Mouse (Mus musculus) yolk sac, embryonic 10.5 days (tissue): Measurements from ENCODE around the gene Ccdc188.

ENCODE experiments used
- DNase-seq: peaks from one replicate; pipeline ENCODE4 v3.0.0-alpha.2; 2017; ENCODE audit warnings: low spot score

Ccdc188 gene

DNA sequence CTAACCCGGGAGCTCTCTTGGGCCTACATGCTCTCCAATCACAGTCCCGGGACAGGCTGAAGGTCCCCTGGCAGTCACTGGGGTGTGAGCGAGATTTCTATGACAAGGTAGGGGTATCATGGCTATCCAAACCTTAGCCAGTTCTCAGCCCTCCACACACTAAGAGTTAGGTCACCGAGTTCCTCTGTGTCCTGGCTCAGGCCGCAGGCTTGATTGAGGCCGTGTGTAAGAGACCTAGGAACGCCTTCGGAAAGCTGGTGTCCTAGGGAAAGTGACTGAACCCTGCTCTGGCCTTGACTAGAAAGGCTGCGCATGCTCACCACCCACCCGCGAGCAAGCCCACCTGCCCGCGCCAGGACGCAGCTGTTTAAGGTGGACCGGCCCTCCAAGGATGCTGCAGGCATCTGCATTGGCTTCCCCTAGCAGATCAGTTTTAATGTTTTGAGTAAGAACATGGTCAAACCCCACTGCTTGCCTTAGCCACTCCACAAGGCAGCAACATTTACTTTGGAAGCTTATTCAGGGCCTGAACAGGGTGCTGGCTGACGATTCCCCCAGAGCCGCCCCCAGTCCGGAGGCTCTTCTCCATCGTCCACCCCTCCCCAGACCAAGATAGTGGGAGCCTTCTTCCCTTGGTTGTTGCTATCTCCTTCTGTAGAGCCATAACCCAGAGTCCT is 17.8 kb downstream of the Ccdc188 start:
- peak; percentile 73 for DNase-seq

DNA sequence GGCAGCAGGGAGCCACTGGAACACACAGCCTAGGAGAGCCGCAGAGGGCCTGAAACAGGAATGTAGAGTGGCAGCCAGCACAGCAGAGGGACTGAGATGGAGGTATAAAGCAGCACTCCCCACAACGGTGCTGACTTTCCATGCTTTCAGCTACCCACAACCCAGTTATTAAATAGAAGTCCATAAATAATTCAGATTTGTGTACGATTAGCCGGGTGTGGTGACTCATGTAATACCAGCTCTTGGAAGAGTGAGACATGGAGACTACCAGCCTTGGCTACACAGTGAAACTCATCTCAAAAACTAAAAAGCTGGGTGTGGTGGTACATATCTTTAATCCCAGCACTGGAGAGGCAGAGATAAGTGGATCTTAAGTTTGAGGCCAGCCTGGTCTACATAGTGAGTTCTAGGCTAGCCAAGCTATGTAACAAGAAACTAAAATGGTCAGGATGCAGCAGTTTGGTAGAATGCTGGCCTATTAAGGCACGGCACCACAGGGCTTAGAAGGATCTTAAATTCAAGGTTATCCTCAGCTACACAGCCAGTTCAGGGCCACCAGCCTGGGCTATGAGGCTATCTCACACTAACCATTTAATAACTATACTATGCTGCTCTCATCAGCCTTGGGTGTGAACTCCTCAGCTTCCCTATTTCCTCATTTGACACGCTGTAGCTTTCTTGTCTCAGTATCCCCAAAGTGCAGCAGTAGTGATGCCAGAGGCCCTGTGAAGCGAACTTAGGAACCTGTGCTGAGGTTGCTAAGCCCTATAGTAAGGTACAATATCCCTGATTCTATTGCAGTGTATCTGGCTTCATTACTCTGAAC is 19.2 kb downstream of the Ccdc188 start:
- no peak for DNase-seq

DNA sequence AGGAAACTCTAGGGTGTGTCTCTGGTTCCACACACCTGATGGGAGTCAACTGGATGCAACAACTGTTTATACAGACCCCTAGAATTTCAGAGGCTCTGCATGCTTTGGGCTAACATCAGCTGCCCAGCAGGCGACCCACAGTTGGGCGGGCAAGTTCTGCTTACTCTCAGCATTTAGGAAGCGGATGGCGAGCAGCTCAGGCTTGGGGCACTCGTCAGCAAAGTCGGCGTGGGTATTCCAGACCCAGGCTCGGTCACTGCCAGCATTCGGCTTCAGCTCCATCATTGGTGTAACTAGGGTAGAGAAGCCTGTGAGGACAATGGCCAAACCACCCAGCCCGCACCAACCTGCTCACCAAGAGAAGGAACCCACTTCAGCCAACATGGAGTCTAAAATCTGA is 23.9 kb downstream of the Ccdc188 start:
- no peak for DNase-seq

DNA sequence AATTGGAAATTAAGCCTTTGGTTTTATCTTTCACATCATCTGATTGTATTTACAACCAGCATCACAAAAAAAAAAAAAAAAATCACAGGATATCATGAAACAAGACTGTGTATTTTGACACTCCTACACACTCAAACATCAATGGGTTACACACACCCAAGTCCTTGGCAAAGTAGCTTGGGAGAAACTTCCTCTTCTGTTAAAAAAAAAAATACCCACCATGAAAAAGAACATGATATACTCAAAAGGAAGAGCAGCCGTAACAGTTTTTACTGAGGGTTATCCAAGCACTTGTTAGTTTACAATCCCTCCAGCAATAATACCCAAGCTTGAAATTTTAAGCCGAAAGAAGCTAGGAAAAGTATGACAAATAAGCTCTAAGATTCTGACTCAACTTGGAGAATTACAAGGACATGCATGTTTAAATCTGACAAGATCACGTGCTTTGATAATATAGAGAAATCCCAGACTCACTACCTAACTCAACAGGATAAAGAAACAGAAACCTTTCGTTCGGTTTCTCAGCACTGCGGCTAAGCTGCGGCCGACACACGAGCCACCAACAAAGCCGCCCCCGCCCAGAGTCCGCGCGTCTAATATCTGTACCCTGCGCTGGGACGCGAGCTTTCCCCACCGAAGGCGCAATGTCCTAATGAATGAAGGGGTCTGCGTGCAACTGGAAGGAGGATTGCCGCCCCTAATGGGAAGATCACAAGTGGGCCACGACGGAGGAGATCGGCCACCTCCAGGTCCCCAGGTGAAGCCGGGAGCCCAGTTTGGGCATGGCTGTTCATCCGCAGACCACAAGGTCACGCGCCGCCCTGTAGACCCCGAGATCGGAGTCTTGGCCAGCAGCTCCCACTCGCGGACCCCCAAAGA is 30.1 kb downstream of the Ccdc188 start:
- no peak for DNase-seq

DNA sequence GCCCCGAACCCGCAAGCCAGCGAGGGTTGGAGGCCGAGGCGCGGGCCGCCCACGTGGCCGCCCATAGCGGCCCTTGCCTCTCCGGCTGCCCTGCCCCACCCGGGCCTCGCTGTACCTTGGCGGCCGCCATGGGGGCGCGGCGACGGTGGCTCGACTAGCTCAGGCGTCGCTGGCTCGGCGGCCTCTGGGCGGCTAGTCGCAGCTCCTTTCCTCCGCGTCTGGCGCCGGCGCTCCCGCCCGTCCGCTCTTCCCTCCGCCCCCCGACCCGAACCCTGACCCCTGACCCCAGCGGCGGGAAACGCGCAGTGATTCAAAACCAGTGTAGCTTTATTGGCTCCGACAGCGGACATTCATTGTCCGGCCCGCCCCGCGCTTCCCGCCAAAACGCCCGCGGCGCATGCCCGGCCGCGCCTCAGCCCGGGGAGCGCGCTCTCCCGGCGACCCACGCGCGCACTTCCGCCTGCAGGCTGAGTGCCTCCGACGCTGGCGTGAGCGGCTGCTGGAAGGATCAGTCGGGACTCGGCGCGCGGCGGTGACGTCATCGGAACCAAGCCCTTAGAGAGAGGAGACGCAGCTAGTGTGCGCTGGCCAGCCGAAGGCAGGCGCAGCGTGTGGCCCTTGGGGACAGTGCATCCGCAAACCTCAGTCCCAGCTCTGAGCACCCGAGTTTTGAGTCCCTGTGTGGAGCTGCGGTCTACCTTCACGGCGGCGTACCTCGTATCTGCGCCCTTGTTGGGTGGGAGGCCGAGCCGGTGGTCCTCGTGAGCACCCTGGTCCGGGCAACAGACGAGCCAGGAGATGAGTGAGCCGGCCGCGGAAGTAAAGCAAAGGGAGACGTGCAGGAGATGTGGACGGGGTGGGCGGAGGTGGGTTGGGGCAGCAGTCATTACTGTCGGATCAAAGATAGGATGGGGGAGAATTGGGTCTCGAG is 31.0 kb downstream of the Ccdc188 start, which contains the start of the genes Trmt2a and Ranbp1:
Gene Trmt2a (plus strand): TSS at position 247 of the 931 bp plus-strand sequence.
Gene Ranbp1 (minus strand): TSS at position 300 of the 931 bp plus-strand sequence.
- peak; percentile 98 for DNase-seq

DNA sequence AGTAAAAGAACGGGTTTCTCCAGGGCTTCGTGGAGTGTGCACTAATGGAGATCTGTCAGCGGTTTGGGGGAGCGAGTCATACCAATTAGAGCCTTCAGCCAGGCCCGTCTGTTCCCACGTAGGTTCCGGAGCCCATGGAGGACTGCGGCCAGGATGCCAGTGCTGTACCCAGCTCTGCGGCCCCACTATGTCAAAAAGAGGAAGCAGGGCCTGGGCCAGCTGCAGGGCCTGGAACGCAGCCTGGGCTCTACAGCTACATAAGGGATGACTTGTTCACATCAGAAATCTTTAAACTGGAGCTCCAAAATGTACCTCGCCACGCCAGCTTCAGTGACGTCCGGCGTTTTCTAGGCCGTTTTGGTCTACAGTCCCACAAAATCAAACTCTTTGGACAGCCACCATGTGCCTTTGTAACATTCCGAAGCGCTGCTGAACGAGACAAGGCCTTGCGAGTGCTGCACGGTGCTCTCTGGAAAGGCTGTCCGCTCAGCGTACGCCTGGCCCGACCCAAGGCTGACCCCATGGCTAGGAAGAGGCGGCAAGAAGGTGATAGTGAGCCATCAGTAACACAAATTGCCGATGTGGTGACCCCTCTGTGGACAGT is 31.8 kb downstream of the Ccdc188 start:
- DNase-seq, result peak; percentile 58

DNA sequence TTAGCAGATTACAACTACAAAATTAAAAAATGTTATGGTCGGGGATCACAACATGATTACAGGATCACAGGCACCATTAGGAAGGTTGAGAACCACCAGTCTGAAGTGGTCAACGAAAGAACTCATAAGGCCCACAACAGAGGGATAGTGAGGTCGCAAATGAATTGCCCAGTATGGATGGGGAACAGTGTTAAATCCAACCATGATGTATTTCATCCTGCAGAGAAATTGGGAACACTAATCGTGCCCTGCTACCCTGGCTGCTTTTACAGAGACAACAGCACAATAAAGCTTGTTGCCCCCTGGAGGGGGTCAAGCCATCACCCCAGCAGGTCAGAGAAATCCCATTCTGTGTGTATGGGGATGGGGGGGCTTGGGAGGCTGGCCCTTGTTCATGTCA is 32.6 kb downstream of the Ccdc188 start:
- DNase-seq, result no peak

DNA sequence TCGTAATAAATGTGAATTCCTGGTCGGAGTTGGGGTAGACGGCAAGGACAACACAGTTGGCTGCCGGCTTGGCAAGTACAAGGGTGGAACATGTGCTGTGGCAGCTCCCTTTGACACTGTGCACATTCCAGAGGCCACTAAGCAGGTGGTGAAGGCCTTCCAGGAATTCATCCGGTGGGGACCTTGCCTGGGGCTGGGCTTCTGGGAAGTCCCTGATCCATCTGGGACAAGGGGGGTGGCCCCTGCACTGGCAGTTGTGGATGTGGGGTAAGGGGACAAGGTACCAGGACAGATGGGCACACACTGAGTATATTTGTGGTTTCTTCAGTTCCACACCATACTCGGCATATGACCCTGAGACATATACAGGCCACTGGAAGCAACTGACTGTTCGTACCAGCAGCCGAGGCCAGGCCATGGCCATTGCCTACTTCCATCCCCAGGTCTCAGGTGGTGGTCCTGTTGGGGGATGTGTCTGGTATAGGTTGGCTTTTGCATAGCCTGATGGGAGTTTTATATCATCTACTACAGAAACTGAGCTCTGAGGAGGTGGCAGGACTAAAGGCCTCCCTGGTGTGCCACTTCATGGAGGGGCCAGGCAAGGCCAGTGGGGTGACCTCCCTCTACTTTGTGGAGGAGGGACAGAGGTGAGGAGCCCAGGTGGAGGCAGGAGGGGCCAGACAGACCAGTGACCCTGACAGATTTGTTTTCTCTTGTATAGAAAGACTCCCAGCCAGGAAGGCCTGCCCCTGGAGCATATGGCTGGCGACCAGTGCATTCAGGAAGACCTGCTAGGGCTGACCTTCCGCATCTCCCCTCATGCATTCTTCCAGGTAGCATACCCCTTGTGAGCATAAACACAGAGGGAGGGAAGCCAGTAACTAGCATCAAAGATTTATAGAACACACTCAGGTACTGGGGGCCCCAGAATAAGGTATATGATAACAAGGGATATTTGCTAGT is 33.4 kb downstream of the Ccdc188 start:
- peak; percentile 49 for DNase-seq

DNA sequence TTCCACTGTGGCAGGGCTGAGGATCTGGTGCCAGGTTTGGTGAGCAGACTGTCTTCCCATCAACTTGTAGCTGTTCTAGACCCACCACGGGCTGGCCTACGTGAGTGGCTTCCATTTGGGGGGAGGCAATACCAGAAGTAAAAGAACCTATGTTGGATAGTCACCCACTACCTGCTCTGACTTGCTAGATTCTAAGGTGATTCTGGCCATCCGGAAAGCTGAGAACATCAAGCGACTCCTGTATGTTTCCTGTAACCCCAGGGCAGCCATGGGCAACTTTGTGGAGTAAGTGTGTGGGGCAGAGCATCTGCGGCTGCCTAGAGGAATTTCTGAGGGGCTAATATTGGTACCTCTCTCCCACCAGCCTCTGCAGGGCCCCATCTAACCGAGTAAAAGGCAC is 35.1 kb downstream of the Ccdc188 start:
- DNase-seq, result no peak

DNA sequence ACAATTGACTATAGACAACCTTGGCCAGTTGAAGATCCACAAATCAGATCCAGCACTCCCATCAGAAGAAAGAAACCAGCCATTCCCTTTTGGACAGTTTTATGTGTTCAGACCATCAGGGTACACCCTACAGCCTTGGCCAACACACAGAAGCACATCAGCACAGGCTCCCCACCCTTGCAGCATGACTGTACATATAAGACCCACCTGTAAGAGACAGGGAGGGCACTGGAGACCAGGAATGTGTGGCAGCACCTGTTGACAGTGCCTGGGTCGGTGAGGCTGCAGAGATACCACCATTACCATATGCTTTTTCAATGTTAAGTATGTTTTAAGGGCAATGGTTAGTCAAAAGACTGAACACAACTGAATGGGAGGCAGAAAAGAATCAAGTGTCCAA is 36.2 kb downstream of the Ccdc188 start:
- no peak for DNase-seq

DNA sequence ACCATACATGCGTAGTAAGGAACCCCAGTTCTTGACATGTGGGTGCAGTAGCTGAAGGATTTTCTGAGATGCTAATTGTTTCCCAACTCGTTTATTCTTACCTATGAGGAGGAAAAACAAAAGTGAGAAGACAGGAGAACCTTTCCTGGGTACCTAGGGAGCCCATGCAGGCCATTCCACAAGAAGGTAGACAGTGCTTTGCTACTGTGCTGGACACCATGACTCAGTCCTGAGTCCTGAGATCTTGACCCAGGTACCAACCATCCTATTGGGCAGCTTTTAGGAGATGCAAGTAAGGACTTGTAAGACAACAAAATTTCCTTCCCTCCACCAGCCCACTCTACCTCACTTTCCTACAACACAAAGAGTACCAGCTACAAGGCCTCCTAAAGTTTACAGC is 40.5 kb downstream of the Ccdc188 start, which contains the start of gene Gm49776:
Gene Gm49776 (minus strand): TSS at position 101 of the 400 bp plus-strand sequence.
- DNase-seq, result no peak

DNA sequence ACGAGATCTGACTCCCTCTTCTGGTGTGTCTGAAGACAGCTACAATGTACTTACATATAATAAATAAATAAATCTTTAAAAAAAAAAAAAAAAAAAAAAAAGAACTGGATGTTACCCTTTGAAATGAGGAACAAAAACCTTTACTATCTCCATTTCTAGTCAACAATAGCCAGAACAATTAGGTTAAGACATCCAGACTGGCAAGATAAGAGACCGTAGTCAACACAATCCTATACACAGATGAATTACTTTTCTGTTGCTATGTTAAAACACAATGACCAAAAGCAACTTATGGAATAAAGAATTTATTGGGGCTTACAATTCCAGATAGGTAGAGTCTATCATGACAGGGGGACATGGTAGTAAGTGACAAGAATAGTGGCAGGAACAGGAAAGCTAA is 47.3 kb downstream of the Ccdc188 start:
- DNase-seq, result no peak

DNA sequence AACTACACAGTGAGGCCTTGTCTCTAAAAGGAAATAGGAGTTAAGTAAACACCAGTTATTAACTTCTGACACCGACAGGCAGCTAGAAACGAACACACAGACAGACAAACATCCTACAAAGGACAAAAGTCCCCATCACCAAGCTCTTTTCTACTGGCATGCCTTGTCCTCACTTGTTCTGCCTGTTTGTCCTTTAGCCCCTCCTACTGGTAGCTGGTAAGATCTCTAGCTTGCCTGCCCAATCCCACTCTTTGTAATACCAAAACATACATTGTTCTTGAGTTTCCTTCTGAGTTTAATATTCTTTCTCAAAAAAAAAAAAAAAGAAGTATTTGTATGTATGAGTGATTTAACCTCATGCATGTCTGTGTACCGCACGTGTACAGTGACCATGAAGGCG is 50.5 kb downstream of the Ccdc188 start:
- no peak for DNase-seq
